In the genomic region with DNA sequence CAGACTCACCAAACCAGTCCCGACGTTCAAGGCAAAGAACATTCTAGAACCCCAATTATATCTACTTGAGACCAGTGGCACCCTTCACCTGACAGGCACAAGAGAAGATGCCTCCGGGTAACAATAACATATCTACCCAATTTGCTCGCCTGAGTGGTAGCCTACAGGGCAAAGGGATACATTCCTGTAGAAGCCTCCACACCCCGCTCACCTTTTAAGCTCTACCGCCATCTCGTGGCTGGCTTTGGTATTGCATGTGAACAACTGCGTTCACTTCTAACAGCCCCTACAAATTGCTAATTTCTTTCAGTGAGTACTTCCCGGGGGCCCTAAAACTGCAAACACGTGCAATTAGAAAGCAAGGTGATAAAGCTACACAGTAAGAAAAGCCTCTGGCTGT, we compare ENCODE assay signal across 9 mouse cellular contexts.
DNase-seq lines count a peak whose midpoint lies in the region; ATAC-seq lines count a peak whose summit lies in the region.
"Had no signal": no experiment of that assay in that cellular context is flagged by ENCODE, and none has a peak within 500 bp of the region (broad histone marks: within the 10 kb centered on the region; RNA-seq: fewer than 3 reads in every experiment).

No protein-coding gene starts in this region.

- H3K36me3 ChIP-seq in hindbrain, embryonic 12.5 days, result no peaks in the 10 kb centered on the region
- H3K36me3 ChIP-seq: limb, embryonic 12.5 days had no signal

- no peaks in the 10 kb centered on the region for H3K9me3 ChIP-seq in hindbrain, embryonic 12.5 days (replicated peaks)

- peak; percentile 83 for DNase-seq in NIH3T3 (ENCODE audit: low read depth)
- peak; percentile 54 for DNase-seq in cerebellum, adult 11-12 months
- DNase-seq in forelimb bud, embryonic 11.5 days (ENCODE audit: low read depth, low spot score), result peak; percentile 80
- DNase-seq in layer of hippocampus, postnatal 10 days (ENCODE audit: low spot score in 2 of 2), result peak; percentile 94 to 97
- peak; percentile 84 to 92 for DNase-seq in right cerebral cortex, postnatal 10 days (ENCODE audit: low spot score in 2 of 2)
- DNase-seq in urinary bladder, postnatal 14 days (ENCODE audit: low spot score), result peak; percentile 84

- ATAC-seq in hindbrain, embryonic 12.5 days (ENCODE audit: low FRiP score), result 0 out of 2 replicates have a peak, but pooled peaks have one; percentile 41
- peak; percentile 73 for ATAC-seq in megakaryocyte-erythroid progenitor cell, adult 5-6 weeks (replicated peaks; ENCODE audit: low FRiP score, low TSS enrichment, poor library complexity, severe bottlenecking)

- peaks cover 23% of the 10 kb centered on the region for H3K4me1 ChIP-seq in hindbrain, embryonic 12.5 days
- H3K4me1 ChIP-seq: limb, embryonic 12.5 days had no signal

- no peaks in the 10 kb centered on the region for H3K27me3 ChIP-seq in hindbrain, embryonic 12.5 days
- H3K27me3 ChIP-seq: limb, embryonic 12.5 days had no signal

- H3K4me3 ChIP-seq in hindbrain, embryonic 12.5 days, result no peak overlapping the region
- H3K4me3 ChIP-seq: limb, embryonic 12.5 days had no signal

- H3K4me2 ChIP-seq in hindbrain, embryonic 12.5 days (replicated peaks), result no peak overlapping the region
- H3K4me2 ChIP-seq: limb, embryonic 12.5 days had no signal

- no peak overlapping the region for H3K9ac ChIP-seq in hindbrain, embryonic 12.5 days
- H3K9ac ChIP-seq: limb, embryonic 12.5 days had no signal

- 20% methylated on average over 10 of the region's 10 CpGs for WGBS in hindbrain, embryonic 12.5 days

- H3K27ac ChIP-seq in hindbrain, embryonic 12.5 days, result no peak overlapping the region
- H3K27ac ChIP-seq: limb, embryonic 12.5 days had no signal
